Mouse (Mus musculus) liver, postnatal 0 days (tissue): ENCODE measurements at regions not wholly inside any gene's neighbourhood (a gene's known extent, or its start where the extent isn't known, plus 50 kb on each side); places are given as distances from the start of the nearest gene placed in this dataset.
A peak's percentile ranks its signal among the peaks of the same experiment; 100 is the strongest.

ENCODE experiments used
- ATAC-seq: fragments of 200-750 bp; cut with Nextera tagmentation; 2 replicates; pipeline ENCODE4 v1.8.0; 2017; ENCODE audit warnings: mild to moderate bottlenecking, moderate library complexity
- DNase-seq: peaks from one replicate; pipeline ENCODE4 v3.0.0-alpha.2; 2016
- H3K27ac ChIP-seq: fragments of 300-500 bp; sonication (generic); 2 replicates; pipeline ENCODE4 v1.5.1; 2014; ENCODE audit warnings: antibody characterized with exemption, moderate library complexity, mild to moderate bottlenecking, low read depth
- H3K27me3 ChIP-seq: fragments of 300-500 bp; sonication (generic); 2 replicates; pipeline ENCODE4 v1.6.1; 2014; ENCODE audit warnings: low read length, control low read depth, mixed read lengths; ENCODE audit not compliant: insufficient read depth
- H3K36me3 ChIP-seq: fragments of 300-500 bp; sonication (generic); replicated peaks from 2 replicates; pipeline ENCODE4 v1.6.1; 2014; ENCODE audit warnings: mild to moderate bottlenecking, control low read depth, low read length, moderate library complexity, mixed read lengths; ENCODE audit not compliant: insufficient read depth
- H3K4me1 ChIP-seq: fragments of 300-500 bp; sonication (generic); 2 replicates; pipeline ENCODE4 v1.6.1; 2014; ENCODE audit warnings: antibody characterized with exemption, mild to moderate bottlenecking, control low read depth; ENCODE audit not compliant: insufficient read depth
- H3K4me2 ChIP-seq: fragments of 300-500 bp; sonication (generic); 2 replicates; pipeline ENCODE4 v1.6.1; 2014; ENCODE audit warnings: low read depth, mild to moderate bottlenecking, low read length, moderate library complexity, mixed read lengths
- H3K4me3 ChIP-seq: fragments of 300-500 bp; sonication (generic); 2 replicates; pipeline ENCODE4 v1.5.1; 2014; ENCODE audit warnings: low read depth, low read length
- H3K9ac ChIP-seq: fragments of 300-500 bp; sonication (generic); replicated peaks from 2 replicates; pipeline ENCODE4 v1.6.1; 2014; ENCODE audit warnings: mild to moderate bottlenecking, moderate library complexity
- H3K9me3 ChIP-seq: fragments of 300-500 bp; sonication (generic); 2 replicates; pipeline ENCODE4 v1.6.1; 2016; ENCODE audit warnings: mild to moderate bottlenecking, control low read depth, low read length, mixed read lengths
- CTCF ChIP-seq: sonication (generic); IDR thresholded peaks from 2 replicates; pipeline ENCODE4 v1.5.1; 2016; ENCODE audit warnings: antibody characterized with exemption, low read depth
- EP300 ChIP-seq: IDR thresholded peaks from 2 replicates; pipeline ENCODE4 v1.6.1; 2016; ENCODE audit warnings: antibody characterized with exemption, low read depth, mild to moderate bottlenecking
- WGBS: fragments of 180-500 bp; shearing (Covaris S2); extraction: QIAGEN DNeasy Blood & Tissue Kit; methylation state at CpG from one replicate; pipeline ENCODE4 v1.1.7; 2014; ENCODE audit not compliant: insufficient replicate concordance; 5-methylcytosine and 5-hydroxymethylcytosine counted together

GRCm38 (mm10) chr19:30289721-30290120, 57.0 kb downstream of the Mbl2 start:
- TF ChIP-seq CTCF (no peak), EP300 (no peak)
- H3K4me2 ChIP-seq, result no peak overlapping the region
- no peaks in the 10 kb centered on the region for H3K27me3 ChIP-seq
- DNase-seq (no peak), ATAC-seq (no peak)
- H3K4me3 ChIP-seq, result no peak overlapping the region
- H3K36me3 ChIP-seq, result no peaks in the 10 kb centered on the region
- no peaks in the 10 kb centered on the region for H3K4me1 ChIP-seq
- whole genome bisulfite sequencing, result 65% methylated on average over 4 of the region's 4 CpGs
- H3K9me3 ChIP-seq, result no peaks in the 10 kb centered on the region
- H3K27ac ChIP-seq, result no peak overlapping the region
- H3K9ac ChIP-seq, result no peak overlapping the region

GRCm38 (mm10) chr19:30295263-30295704, 62.5 kb downstream of the Mbl2 start:
- Histone ChIP-seq H3K27ac (no peak overlapping the region), H3K36me3 (no peaks in the 10 kb centered on the region), H3K4me2 (no peak overlapping the region), H3K4me1 (no peaks in the 10 kb centered on the region), H3K9ac (no peak overlapping the region), H3K27me3 (no peaks in the 10 kb centered on the region), H3K4me3 (no peak overlapping the region), H3K9me3 (no peaks in the 10 kb centered on the region)
- DNase-seq (no peak), ATAC-seq (no peak)
- TF ChIP-seq EP300, result no peak
- peak; percentile 51 for TF ChIP-seq CTCF
- WGBS, result 43% methylated on average over 15 of the region's 15 CpGs

- Histone ChIP-seq H3K4me2 (no peak overlapping the region), H3K9me3 (no peaks in the 10 kb centered on the region), H3K9ac (no peak overlapping the region), H3K27me3 (no peaks in the 10 kb centered on the region), H3K36me3 (no peaks in the 10 kb centered on the region), H3K4me1 (no peaks in the 10 kb centered on the region), H3K27ac (no peak overlapping the region), H3K4me3 (no peak overlapping the region)
- ATAC-seq, result no peak
- TF ChIP-seq EP300 (no peak), CTCF (no peak)
- WGBS, result 65% methylated on average over 3 of the region's 3 CpGs
- no peak for DNase-seq
These were observed 63.3 kb downstream of the Mbl2 start for GRCm38 (mm10) chr19:30296024-30296423.

GRCm38 (mm10) chr19:30299536-30299935, 66.8 kb downstream of the Mbl2 start:
- H3K4me1 ChIP-seq, result no peaks in the 10 kb centered on the region
- TF ChIP-seq EP300 (no peak), CTCF (no peak)
- no peak overlapping the region for H3K27ac ChIP-seq
- H3K4me3 ChIP-seq, result no peak overlapping the region
- H3K4me2 ChIP-seq, result no peak overlapping the region
- 60% methylated on average over 3 of the region's 3 CpGs for WGBS
- no peaks in the 10 kb centered on the region for H3K9me3 ChIP-seq
- no peak overlapping the region for H3K9ac ChIP-seq
- no peaks in the 10 kb centered on the region for H3K27me3 ChIP-seq
- H3K36me3 ChIP-seq, result no peaks in the 10 kb centered on the region
- ATAC-seq, result no peak
- DNase-seq, result no peak

- TF ChIP-seq CTCF, result peak; percentile 34
- no peak for TF ChIP-seq EP300
- DNase-seq (no peak), ATAC-seq (no peak)
- no peak overlapping the region for H3K9ac ChIP-seq
- no peak overlapping the region for H3K27ac ChIP-seq
- no peak overlapping the region for H3K4me2 ChIP-seq
- H3K27me3 ChIP-seq, result no peaks in the 10 kb centered on the region
- 59% methylated on average over 4 of the region's 4 CpGs for WGBS
- no peaks in the 10 kb centered on the region for H3K4me1 ChIP-seq
- H3K9me3 ChIP-seq, result no peaks in the 10 kb centered on the region
- H3K4me3 ChIP-seq, result no peak overlapping the region
- H3K36me3 ChIP-seq, result no peaks in the 10 kb centered on the region
These were observed 69.5 kb downstream of the Mbl2 start for GRCm38 (mm10) chr19:30302281-30302680.

- Histone ChIP-seq H3K36me3 (no peaks in the 10 kb centered on the region), H3K9me3 (no peaks in the 10 kb centered on the region), H3K9ac (no peak overlapping the region), H3K27ac (no peak overlapping the region), H3K27me3 (no peaks in the 10 kb centered on the region), H3K4me2 (no peak overlapping the region), H3K4me3 (no peak overlapping the region), H3K4me1 (no peaks in the 10 kb centered on the region)
- WGBS, result 75% methylated on average over 2 of the region's 2 CpGs
- ATAC-seq (no peak), DNase-seq (no peak)
- TF ChIP-seq CTCF (no peak), EP300 (no peak)
These were observed 73.6 kb downstream of the Mbl2 start for GRCm38 (mm10) chr19:30306379-30306778.

GRCm38 (mm10) chr19:30306919-30307318, 74.2 kb downstream of the Mbl2 start:
- DNase-seq, result no peak
- ATAC-seq, result no peak
- Histone ChIP-seq H3K9me3 (no peaks in the 10 kb centered on the region), H3K4me3 (no peak overlapping the region), H3K27me3 (no peaks in the 10 kb centered on the region), H3K4me2 (no peak overlapping the region), H3K4me1 (no peaks in the 10 kb centered on the region), H3K27ac (no peak overlapping the region), H3K9ac (no peak overlapping the region), H3K36me3 (no peaks in the 10 kb centered on the region)
- WGBS, result 47% methylated on average over 6 of the region's 6 CpGs
- TF ChIP-seq EP300, result no peak
- TF ChIP-seq CTCF, result no peak
